Mouse (Mus musculus): ENCODE measurements at regions not wholly inside any gene's neighbourhood (a gene's known extent, or its start where the extent isn't known, plus 50 kb on each side); places are given as distances from the start of the nearest gene placed in this dataset.

DNA sequence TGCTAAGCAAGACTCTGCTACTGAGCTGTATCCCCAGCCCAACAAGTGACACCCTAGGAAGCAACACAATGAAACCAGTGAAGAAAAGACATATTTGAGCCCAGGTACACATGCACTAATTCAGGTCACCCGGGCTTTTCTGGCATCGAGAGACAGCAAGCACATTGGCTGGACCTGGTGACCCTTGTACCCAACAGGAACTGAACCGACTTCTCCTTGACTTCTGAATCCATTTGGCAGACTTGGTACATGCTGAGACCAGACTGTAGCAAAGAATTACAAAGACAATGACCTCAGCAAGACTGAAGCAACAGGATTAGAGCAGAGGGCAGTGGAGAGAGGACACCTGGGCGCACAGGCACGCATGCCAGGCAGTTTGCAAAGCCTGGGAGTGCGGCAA lies 79.1 kb downstream of the Sema4f start:
- ATAC-seq (ENCODE audit: extremely low read depth, insufficient number of reproducible peaks, low FRiP score, poor library complexity, severe bottlenecking) = no peak

- ATAC-seq (ENCODE audit: extremely low read depth, insufficient number of reproducible peaks, low FRiP score, poor library complexity, severe bottlenecking) = no peak
These were observed 82.0 kb upstream of the Hk2 start for GRCm38 (mm10) chr6:82856218-82856617.

- no peak for ATAC-seq (ENCODE audit: extremely low read depth, insufficient number of reproducible peaks, low FRiP score, poor library complexity, severe bottlenecking)
These were observed 81.1 kb upstream of the Hk2 start for GRCm38 (mm10) chr6:82855401-82855800.

DNA sequence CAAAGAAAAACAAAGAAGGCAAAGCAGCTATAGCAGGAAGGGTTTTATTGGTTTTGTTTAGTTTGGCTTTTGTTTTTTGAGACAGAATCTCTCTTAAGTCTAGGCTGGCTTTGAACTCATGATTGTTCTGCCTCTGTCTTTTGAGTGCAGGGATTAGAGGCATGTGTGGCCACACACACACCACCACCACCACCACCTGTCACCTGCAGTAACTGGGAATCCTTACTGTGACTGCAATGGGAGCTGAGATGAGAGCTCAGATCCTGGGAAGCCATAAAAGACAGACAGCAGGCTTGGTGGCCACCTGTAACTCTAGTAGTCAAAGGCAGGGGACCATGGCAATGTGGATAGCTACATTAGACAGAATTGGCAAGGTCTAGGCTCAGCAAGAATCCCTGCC lies 80.5 kb upstream of the Hk2 start:
- ATAC-seq (ENCODE audit: extremely low read depth, insufficient number of reproducible peaks, low FRiP score, poor library complexity, severe bottlenecking) = no peak

DNA sequence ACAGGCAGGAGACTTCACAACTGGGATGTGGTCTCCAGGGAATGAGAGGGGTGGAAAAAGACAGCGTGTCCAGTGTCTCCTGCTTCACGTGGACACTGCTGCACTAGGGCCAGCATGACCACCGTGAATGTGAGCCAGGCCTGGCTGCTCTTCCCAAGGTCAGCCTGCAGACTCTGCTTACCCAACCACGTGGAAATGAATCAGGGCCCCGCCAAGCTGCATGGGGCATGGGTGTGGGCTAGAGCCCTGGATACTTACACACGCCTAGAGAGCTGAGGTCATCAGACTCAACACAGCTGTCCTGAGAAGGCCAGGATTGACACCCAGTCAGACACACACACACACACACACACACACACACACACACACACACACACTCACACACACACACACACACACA lies 80.1 kb upstream of the Hk2 start:
- ATAC-seq (ENCODE audit: extremely low read depth, insufficient number of reproducible peaks, low FRiP score, poor library complexity, severe bottlenecking) = no peak

DNA sequence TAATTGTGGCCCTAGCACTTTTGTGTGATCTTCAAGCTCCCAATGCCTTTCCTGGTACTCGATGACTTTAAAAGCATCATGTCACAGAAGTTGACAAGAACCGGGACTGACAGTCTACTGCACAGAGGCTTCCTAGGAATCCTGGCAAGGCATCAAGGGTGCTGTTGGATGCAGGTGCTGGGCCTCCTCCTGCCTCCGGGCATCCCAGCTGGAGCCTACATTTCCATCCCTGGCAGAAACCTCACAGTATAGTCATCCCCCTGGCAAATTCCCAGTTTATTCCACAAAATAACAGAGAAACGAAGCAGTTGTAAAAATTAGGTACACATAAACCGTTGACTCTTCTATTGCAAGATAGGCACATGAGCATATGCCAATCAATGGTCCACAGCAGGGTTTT lies 78.8 kb upstream of the Hk2 start:
- no peak for ATAC-seq (ENCODE audit: extremely low read depth, insufficient number of reproducible peaks, low FRiP score, poor library complexity, severe bottlenecking)

GRCm38 (mm10) chr6:82850556-82850955 lies 76.3 kb upstream of the Hk2 start:
- ATAC-seq (ENCODE audit: extremely low read depth, insufficient number of reproducible peaks, low FRiP score, poor library complexity, severe bottlenecking) = no peak

DNA sequence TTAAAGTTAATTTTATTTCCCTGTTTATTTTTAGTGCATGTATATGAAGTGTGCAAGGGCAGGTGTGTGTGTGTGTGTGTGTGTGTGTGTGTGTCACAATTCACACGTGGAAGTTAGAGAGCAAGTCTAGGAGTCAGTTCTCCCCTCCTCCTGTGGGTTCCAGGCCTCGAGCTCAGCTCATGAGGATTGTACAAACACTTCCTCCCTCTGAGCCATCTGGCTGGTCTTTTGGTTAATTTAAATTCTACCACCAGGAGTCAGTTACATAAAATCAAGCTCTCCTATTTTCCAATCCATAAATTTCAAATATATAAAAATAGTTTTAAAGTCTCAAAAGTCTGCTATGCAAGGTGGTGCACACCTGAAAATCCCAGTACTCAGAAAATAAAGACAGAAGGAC lies 73.3 kb upstream of the Hk2 start:
- no peak for ATAC-seq (ENCODE audit: extremely low read depth, insufficient number of reproducible peaks, low FRiP score, poor library complexity, severe bottlenecking)

GRCm38 (mm10) chr6:82846587-82847150 lies 72.4 kb upstream of the Hk2 start:
- ATAC-seq (ENCODE audit: extremely low read depth, insufficient number of reproducible peaks, low FRiP score, poor library complexity, severe bottlenecking) = peak; percentile 45; the same call in 1 of the 2 replicates

DNA sequence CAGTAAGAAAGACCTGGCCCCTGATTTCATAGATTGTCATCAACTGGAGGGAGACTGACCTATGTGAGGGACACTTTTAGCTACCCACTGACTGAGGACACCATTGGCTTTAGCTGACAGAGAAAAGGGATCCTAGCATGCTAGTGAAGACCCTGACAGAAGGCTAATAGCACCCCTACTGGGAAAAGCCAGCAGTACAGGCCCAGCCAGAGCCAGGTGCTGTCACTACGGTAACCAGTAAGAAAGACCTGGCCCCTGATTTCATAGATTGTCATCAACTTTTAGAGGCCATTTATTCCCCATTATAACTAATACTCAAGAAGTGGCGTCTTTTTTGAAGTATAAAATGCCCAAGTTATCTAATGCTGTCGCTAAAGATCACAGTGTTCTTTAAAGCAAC lies 70.2 kb upstream of the Hk2 start:
- peak; percentile 19; the same call in 1 of the 2 replicates for ATAC-seq (ENCODE audit: extremely low read depth, insufficient number of reproducible peaks, low FRiP score, poor library complexity, severe bottlenecking)

DNA sequence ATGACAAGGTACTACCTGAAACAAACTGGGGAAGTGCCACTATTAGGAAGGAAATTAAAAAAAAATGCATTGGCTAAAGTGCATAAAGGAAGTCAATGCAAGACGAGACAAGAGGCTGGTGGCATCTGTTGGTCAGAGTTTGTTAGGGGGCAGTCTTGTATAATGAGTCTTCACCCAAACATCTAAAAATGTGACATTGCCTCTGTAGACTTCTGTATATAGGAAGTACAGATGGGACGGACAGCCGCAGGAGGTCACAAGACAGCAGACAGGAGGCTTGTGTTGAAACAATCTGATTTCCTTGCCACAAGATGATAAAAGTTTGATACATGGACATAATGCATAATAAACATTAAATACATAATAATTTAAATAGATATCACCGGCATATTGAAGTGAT lies 69.6 kb upstream of the Hk2 start:
- no peak for ATAC-seq (ENCODE audit: extremely low read depth, insufficient number of reproducible peaks, low FRiP score, poor library complexity, severe bottlenecking)

DNA sequence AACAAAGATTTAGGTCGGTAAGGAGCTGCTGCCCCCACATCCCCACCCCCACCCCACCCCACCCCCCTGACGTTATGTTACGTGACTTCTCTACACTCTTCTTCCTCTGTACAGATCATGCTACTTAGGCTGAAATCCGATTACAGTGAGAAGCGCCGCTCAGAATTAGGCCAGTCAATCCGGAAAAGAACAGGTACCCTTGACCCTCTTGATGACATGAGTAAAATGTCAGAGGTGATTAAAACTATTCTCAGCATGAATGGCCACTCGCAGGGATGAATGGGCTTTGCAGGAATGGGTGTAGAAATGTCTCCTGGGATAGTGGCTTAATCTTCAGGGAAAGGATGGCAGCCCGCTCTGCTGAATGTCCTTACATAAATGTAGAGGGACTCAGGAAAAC lies 63.0 kb upstream of the Hk2 start:
- no peak for ATAC-seq (ENCODE audit: extremely low read depth, insufficient number of reproducible peaks, low FRiP score, poor library complexity, severe bottlenecking)

GRCm38 (mm10) chr6:82835222-82836064 lies 61.2 kb upstream of the Hk2 start:
- peak; percentile 40 for ATAC-seq (ENCODE audit: extremely low read depth, insufficient number of reproducible peaks, low FRiP score, poor library complexity, severe bottlenecking)

DNA sequence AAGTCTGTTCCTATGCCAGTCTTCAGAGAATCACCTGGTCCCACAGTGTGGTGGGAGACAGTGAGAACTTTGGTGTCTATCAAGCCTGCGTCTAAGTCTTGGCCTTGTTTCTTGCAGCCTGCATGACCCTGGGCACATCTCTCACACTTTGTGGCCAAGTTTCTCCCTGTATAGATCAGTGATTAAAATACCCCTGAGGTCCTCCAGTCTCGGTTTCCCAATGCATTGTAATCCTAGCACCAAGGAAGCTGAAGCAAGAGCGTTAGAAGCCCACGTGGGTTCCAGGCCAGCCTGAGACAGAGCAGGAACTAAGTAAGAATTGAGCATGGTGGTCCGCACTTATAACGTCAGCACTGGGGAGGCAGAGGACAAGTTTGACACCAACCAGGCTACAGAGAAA lies 59.6 kb upstream of the Hk2 start:
- no peak for ATAC-seq (ENCODE audit: extremely low read depth, insufficient number of reproducible peaks, low FRiP score, poor library complexity, severe bottlenecking)

- ATAC-seq (ENCODE audit: extremely low read depth, insufficient number of reproducible peaks, low FRiP score, poor library complexity, severe bottlenecking) = no peak
These were observed 57.0 kb upstream of the Hk2 start for GRCm38 (mm10) chr6:82831211-82831610.

DNA sequence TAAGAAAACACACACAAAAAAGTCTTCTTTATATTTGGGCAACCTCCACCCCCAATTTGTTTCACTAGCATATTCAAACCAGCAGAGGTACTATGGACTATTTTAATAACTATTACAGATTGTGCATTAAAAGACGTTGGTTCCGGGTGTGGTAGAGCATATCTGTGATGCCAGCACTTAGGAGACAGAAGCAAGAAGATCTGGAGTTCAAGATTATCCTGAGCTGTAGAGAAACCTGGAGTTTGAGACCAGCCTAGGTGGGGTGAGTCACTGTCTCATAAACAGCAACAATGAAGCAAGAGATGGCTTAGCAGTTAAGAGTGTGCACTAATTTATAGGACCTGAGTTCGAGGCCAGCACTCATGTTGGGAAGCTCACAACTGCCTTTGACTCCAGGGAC lies 50.4 kb upstream of the Hk2 start:
- no peak for ATAC-seq (ENCODE audit: extremely low read depth, insufficient number of reproducible peaks, low FRiP score, poor library complexity, severe bottlenecking)

DNA sequence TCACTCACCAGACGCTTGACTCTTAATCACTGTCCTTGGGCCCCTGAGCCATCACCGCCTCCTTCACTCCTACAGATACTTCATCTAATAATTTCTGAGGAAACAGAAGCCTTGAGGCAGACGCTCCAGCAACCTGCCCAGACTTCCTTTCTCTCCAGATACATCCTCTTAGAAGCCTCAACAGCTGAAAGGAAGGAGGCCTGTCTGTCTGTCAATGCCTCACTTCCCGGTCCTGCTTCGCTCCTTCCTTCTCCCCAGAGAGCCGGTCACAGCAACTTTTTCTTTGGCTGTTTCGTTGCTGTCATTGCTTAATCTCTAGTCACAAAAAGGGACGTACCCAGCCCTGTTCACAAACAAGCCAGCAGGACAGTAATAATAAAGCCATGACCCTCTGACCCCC lies 50.0 kb upstream of the Hk2 start:
- ATAC-seq (ENCODE audit: extremely low read depth, insufficient number of reproducible peaks, low FRiP score, poor library complexity, severe bottlenecking) = 0 out of 2 replicates have a peak, but pooled peaks have one; percentile 23
